Mouse (Mus musculus): ENCODE measurements around the gene Rnf214.

Rnf214 gene

DNA sequence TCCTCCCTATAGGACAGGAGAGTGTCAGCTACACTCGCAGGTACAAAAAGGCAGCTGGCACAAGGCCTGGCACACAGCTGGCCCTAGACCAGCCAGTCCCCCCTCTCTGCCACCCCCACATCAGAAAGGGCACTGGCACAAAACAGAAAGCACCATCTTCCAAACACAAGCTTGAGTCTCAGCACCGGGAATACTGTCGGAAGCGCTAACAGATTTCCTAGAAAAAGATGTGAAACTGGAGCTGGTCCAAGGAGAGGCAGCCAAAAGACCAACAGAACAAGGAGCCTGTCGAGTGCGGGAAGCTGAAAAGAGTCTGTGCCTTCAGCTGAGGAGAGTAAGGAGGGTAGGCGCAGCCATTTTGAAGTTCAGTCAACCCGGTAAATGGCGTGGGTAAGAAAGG lies 91.6 kb downstream of the Rnf214 start:
- DNase-seq (ENCODE audit: low spot score) = no peak

Measured in testis, postnatal 10 days (tissue).